In genomic region chr19:18888491-18889116, GRCm38 (mm10) we compare ENCODE assay signal across 9 mouse cellular contexts.
DNase-seq lines count a peak whose midpoint lies in the region; ATAC-seq lines count a peak whose summit lies in the region.
"Had no signal": no experiment of that assay in that cellular context is flagged by ENCODE, and none has a peak within 500 bp of the region (broad histone marks: within the 10 kb centered on the region; RNA-seq: fewer than 3 reads in every experiment).

No protein-coding gene starts in this region.

- H3K4me2 ChIP-seq in lung, embryonic 16.5 days (ENCODE audit: low read depth, low read length) = peak overlapping the region; percentile 47
- peak overlapping the region; percentile 67 for H3K4me2 ChIP-seq in forebrain, embryonic 16.5 days (ENCODE audit: low read length)

- no peaks in the 10 kb centered on the region for H3K27me3 ChIP-seq in lung, embryonic 16.5 days (ENCODE audit: control insufficient read depth, insufficient read depth, low read depth, low read length)
- no peaks in the 10 kb centered on the region for H3K27me3 ChIP-seq in forebrain, embryonic 16.5 days (replicated peaks; ENCODE audit: control insufficient read depth, insufficient read depth, low read length)
- H3K27me3 ChIP-seq: Patski had no signal

- H3K9ac ChIP-seq in lung, embryonic 16.5 days (ENCODE audit: low read length) = no peak overlapping the region
- H3K9ac ChIP-seq in forebrain, embryonic 16.5 days (replicated peaks; ENCODE audit: low read depth, low read length) = peak overlapping the region; percentile 58

- no peaks in the 10 kb centered on the region for H3K36me3 ChIP-seq in lung, embryonic 16.5 days (ENCODE audit: control insufficient read depth, insufficient read depth, low read length)
- H3K36me3 ChIP-seq in forebrain, embryonic 16.5 days (ENCODE audit: control insufficient read depth, insufficient read depth) = no peaks in the 10 kb centered on the region

- no peaks in the 10 kb centered on the region for H3K9me3 ChIP-seq in lung, embryonic 16.5 days (ENCODE audit: control insufficient read depth, low read length)
- no peaks in the 10 kb centered on the region for H3K9me3 ChIP-seq in forebrain, embryonic 16.5 days (ENCODE audit: control insufficient read depth, low read length)

- no peak overlapping the region for H3K27ac ChIP-seq in lung, embryonic 16.5 days (ENCODE audit: low read length)
- H3K27ac ChIP-seq in forebrain, embryonic 16.5 days (ENCODE audit: low read length) = peak overlapping the region; percentile 77

- H3K4me1 ChIP-seq in lung, embryonic 16.5 days (replicated peaks; ENCODE audit: control insufficient read depth, insufficient read depth, low read length) = no peaks in the 10 kb centered on the region
- H3K4me1 ChIP-seq in forebrain, embryonic 16.5 days (replicated peaks; ENCODE audit: control insufficient read depth, insufficient read depth, low read length) = peaks cover 9% of the 10 kb centered on the region

- H3K4me3 ChIP-seq in lung, embryonic 16.5 days (ENCODE audit: low read length) = peak overlapping the region; percentile 20
- peak overlapping the region; percentile 43 for H3K4me3 ChIP-seq in forebrain, embryonic 16.5 days (replicated peaks; ENCODE audit: low read length)

- no peak for ATAC-seq in lung, embryonic 16.5 days (ENCODE audit: low read depth)
- ATAC-seq in forebrain, embryonic 16.5 days = peak; percentile 82
- no peak for ATAC-seq in megakaryocyte progenitor cell, adult 5-6 weeks (replicated peaks; ENCODE audit: poor library complexity)
- ATAC-seq: Patski had no signal

- 40% methylated on average over 13 of the region's 13 CpGs for WGBS in lung, embryonic 16.5 days
- 3% methylated on average over 13 of the region's 13 CpGs for WGBS in forebrain, embryonic 16.5 days

- no peak for DNase-seq in lung, postnatal 4 days
- peak; percentile 18 to 44 for DNase-seq in left cerebral cortex, adult 18-20 months (ENCODE audit: low spot score in 2 of 2)
- peak; percentile 39 for DNase-seq in right cerebral cortex, adult 18-20 months
- DNase-seq in c-Kit-positive CD71-positive TER-119-positive erythroid progenitor cells, embryonic 14.5 days (ENCODE audit: low spot score) = no peak
- no peak for DNase-seq in thymus, adult 18-20 months

Comparison
In these comparisons a context has a peak if more than half of its experiments do, and no peak if none do; other contexts are left out.
1. DNase-seq: peak in left cerebral cortex, adult 18-20 months (2 of 2) and right cerebral cortex, adult 18-20 months (single experiment); none in lung, postnatal 4 days (0 of 2), c-Kit-positive CD71-positive TER-119-positive erythroid progenitor cells, embryonic 14.5 days (single experiment) and thymus, adult 18-20 months (0 of 2).